In genomic region chr7:126625369-126625768, GRCm38 (mm10) we compare ENCODE assay signal across 8 mouse cellular contexts. TPM values are rescaled to one million over a fixed set of nuclear protein-coding genes. Genes with fewer than 3 reads are reported as not detected.
DNase-seq lines count a peak whose midpoint lies in the region; ATAC-seq and TF ChIP-seq lines count a peak whose summit lies in the region.

No protein-coding gene starts in this region.

- in situ Hi-C loops in ES-E14 (cut with MboI; ENCODE audit: low sequenced_read_pairs in 2 of 2, unreplicated experiment in 2 of 2): no loop called here

- no peaks in the 10 kb centered on the region; the same call in 1 of the 2 replicates for H3K36me3 ChIP-seq in ES-E14 (ENCODE audit: control insufficient read depth, insufficient read depth, low read length, poor library complexity, severe bottlenecking)
- no peaks in the 10 kb centered on the region for H3K36me3 ChIP-seq in intestine, postnatal 0 days (ENCODE audit: control insufficient read depth, insufficient read depth)
- no peaks in the 10 kb centered on the region for H3K36me3 ChIP-seq in midbrain, embryonic 15.5 days (replicated peaks)

- peak overlapping the region; percentile 66; the same call in 1 of the 2 replicates for H3K9ac ChIP-seq in ES-E14 (ENCODE audit: insufficient read depth, low read depth, low read length, poor library complexity, severe bottlenecking)
- no peak overlapping the region for H3K9ac ChIP-seq in intestine, postnatal 0 days (ENCODE audit: low read depth, low read length)
- H3K9ac ChIP-seq in midbrain, embryonic 15.5 days: no peak overlapping the region

- intact Hi-C loops in gastrocnemius, adult 2 months (cut with DNase I): no loop called here
- intact Hi-C loops in left cerebral cortex, postnatal 4 days (cut with DNase I): no loop called here

- ATAC-seq in intestine, postnatal 0 days: peak; percentile 55
- ATAC-seq in megakaryocyte-erythroid progenitor cell, adult 5-6 weeks (replicated peaks; ENCODE audit: low FRiP score, low TSS enrichment, poor library complexity, severe bottlenecking): peak; percentile 39; the same call in 1 of the 2 replicates
- no peak for ATAC-seq in midbrain, embryonic 15.5 days (replicated peaks)

- H3K9me3 ChIP-seq in ES-E14 (ENCODE audit: control insufficient read depth, insufficient read depth, low read depth, low read length): no peaks in the 10 kb centered on the region
- no peaks in the 10 kb centered on the region for H3K9me3 ChIP-seq in intestine, postnatal 0 days (ENCODE audit: control insufficient read depth)
- no peaks in the 10 kb centered on the region for H3K9me3 ChIP-seq in midbrain, embryonic 15.5 days

- peaks cover 8 to 13% of the 10 kb centered on the region in 2 experiments; a peak in 3 of 4 replicates for H3K4me1 ChIP-seq in ES-E14 (ENCODE audit: control insufficient read depth in 2 of 2, insufficient read depth in 2 of 2, low read length in 2 of 2, poor library complexity in 1 of 2)
- H3K4me1 ChIP-seq in intestine, postnatal 0 days (replicated peaks; ENCODE audit: control insufficient read depth, insufficient read depth, low read length): no peaks in the 10 kb centered on the region; the same call in 1 of the 2 replicates
- no peaks in the 10 kb centered on the region for H3K4me1 ChIP-seq in midbrain, embryonic 15.5 days

- no peak for TF ChIP-seq CTCF in gastrocnemius, adult 2 months (IDR thresholded peaks at IDR 0.05)
- no peak for TF ChIP-seq CTCF in intestine, postnatal 0 days (IDR thresholded peaks at IDR 0.05; ENCODE audit: low read depth)

- H3K27me3 ChIP-seq in intestine, postnatal 0 days (replicated peaks; ENCODE audit: control insufficient read depth, insufficient read depth, low read length): no peaks in the 10 kb centered on the region
- H3K27me3 ChIP-seq in midbrain, embryonic 15.5 days (replicated peaks): no peaks in the 10 kb centered on the region

- H3K4me3 ChIP-seq in ES-E14 (ENCODE audit: insufficient read depth in 1 of 2, low read depth in 1 of 2, low read length in 2 of 2, poor library complexity in 1 of 2, severe bottlenecking in 1 of 2): peak overlapping the region; percentile 63 to 71; a peak in 3 of 4 replicates
- H3K4me3 ChIP-seq in gastrocnemius, adult 2 months: peak overlapping the region; percentile 66
- H3K4me3 ChIP-seq in intestine, postnatal 0 days (ENCODE audit: low read depth, low read length): no peak overlapping the region
- no peak overlapping the region for H3K4me3 ChIP-seq in midbrain, embryonic 15.5 days

- WGBS in intestine, postnatal 0 days: 22% methylated on average over 6 of the region's 6 CpGs
- 63% methylated on average over 6 of the region's 6 CpGs for WGBS in midbrain, embryonic 15.5 days

- peak overlapping the region; percentile 32 for H3K4me2 ChIP-seq in intestine, postnatal 0 days (replicated peaks; ENCODE audit: low read depth)
- H3K4me2 ChIP-seq in midbrain, embryonic 15.5 days: no peak overlapping the region

- no peak for DNase-seq in ES-E14 (ENCODE audit: low read depth, low spot score)
- DNase-seq in adrenal gland, adult 18-20 months (ENCODE audit: low spot score in 2 of 2): peak; percentile 35 to 60
- peak; percentile 92 for DNase-seq in gastrocnemius, adult 2 months
- peak; percentile 45 for DNase-seq in left cerebral cortex, postnatal 4 days
- DNase-seq in urinary bladder, postnatal 36 days (ENCODE audit: low spot score in 2 of 2): peak; percentile 65 to 93

- no peak overlapping the region for H3K27ac ChIP-seq in ES-E14 (ENCODE audit: insufficient read depth, low read depth, low read length, poor library complexity, severe bottlenecking)
- H3K27ac ChIP-seq in gastrocnemius, adult 2 months: peak overlapping the region; percentile 85
- H3K27ac ChIP-seq in intestine, postnatal 0 days (ENCODE audit: low read depth, low read length): no peak overlapping the region
- H3K27ac ChIP-seq in midbrain, embryonic 15.5 days: no peak overlapping the region

TF ChIP-seq in ES-E14, 5 proteins besides CTCF, POLR2A, EP300 and RAD21:
- TF ChIP-seq ZC3H11A (IDR thresholded peaks at IDR 0.05; ENCODE audit: borderline replicate concordance, low read depth, low read length) (no peak), ZNF384 (IDR thresholded peaks at IDR 0.05; ENCODE audit: low read depth, low read length) (no peak), HCFC1 (IDR thresholded peaks at IDR 0.05; ENCODE audit: borderline replicate concordance, insufficient read depth, low read length) (no peak), CHD2 (IDR thresholded peaks at IDR 0.05; ENCODE audit: low read depth, low read length) (no peak), MAFK (IDR thresholded peaks at IDR 0.05; ENCODE audit: insufficient read depth, low read depth, low read length) (no peak)
TF ChIP-seq in ES-E14: peak in this region for 0.

RNA-seq across cellular contexts. Expression of gene Nupr1, which starts 5.3 kb away (rescaled TPM):
- 16.4 and 20.4 TPM in 2 replicates for total RNA-seq in ES-E14 (2012; rRNA removed)
- total RNA-seq in adrenal gland, adult 18-20 months (2021): 10 to 100 TPM; 13.6 to 26.7 TPM
- 10 to 100 TPM in 1 of 2 experiments, 1 to 10 TPM in 1; 8.8 to 10.9 TPM for total RNA-seq in gastrocnemius, adult 2 months (2021)
- 28.2 and 30.8 TPM in 2 replicates for polyA plus RNA-seq in intestine, postnatal 0 days (2015; fragmentation: Nextera tagmentation; extraction: Ambion mirVana)
- 1 to 10 TPM; 6.6 to 7.0 TPM for total RNA-seq in left cerebral cortex, postnatal 4 days (2021)
- total RNA-seq in megakaryocyte-erythroid progenitor cell, adult 5-6 weeks (2014; fragmentation: Nextera tagmentation): 6.3 TPM in 1 of 2 replicates, not detected in the other
- 2.7 and 9.9 TPM in 2 replicates for total RNA-seq in megakaryocyte-erythroid progenitor cell, adult 5-6 weeks (2017)
- polyA plus RNA-seq in midbrain, embryonic 15.5 days (2015; fragmentation: Nextera tagmentation; extraction: Ambion mirVana): 11.5 and 13.0 TPM in 2 replicates

RNA-seq across cellular contexts. Expression of gene Sgf29, which starts 23.7 kb away (rescaled TPM):
- 35.8 and 55.3 TPM in 2 replicates for total RNA-seq in ES-E14 (2012; rRNA removed)
- total RNA-seq in adrenal gland, adult 18-20 months (2021): 10 to 100 TPM; 39.6 to 50.1 TPM
- total RNA-seq in gastrocnemius, adult 2 months (2021): 10 to 100 TPM; 30.0 to 34.1 TPM
- polyA plus RNA-seq in intestine, postnatal 0 days (2015; fragmentation: Nextera tagmentation; extraction: Ambion mirVana): 21.7 and 25.8 TPM in 2 replicates
- 10 to 100 TPM; 49.9 to 53.0 TPM for total RNA-seq in left cerebral cortex, postnatal 4 days (2021)
- 100 and 125 TPM in 2 replicates for total RNA-seq in megakaryocyte-erythroid progenitor cell, adult 5-6 weeks (2014; fragmentation: Nextera tagmentation)
- total RNA-seq in megakaryocyte-erythroid progenitor cell, adult 5-6 weeks (2017): 37.4 and 51.0 TPM in 2 replicates
- polyA plus RNA-seq in midbrain, embryonic 15.5 days (2015; fragmentation: Nextera tagmentation; extraction: Ambion mirVana): 62.3 and 72.4 TPM in 2 replicates

RNA-seq across cellular contexts. Expression of gene Il27, which starts 30.6 kb away (rescaled TPM):
- not detected in 2 replicates for total RNA-seq in ES-E14 (2012; rRNA removed)
- total RNA-seq in adrenal gland, adult 18-20 months (2021): under 1 TPM in 1 of 2 experiments, not detected in 1; 0.38 TPM
- total RNA-seq in gastrocnemius, adult 2 months (2021): not detected
- 0.14 TPM in 1 of 2 replicates, not detected in the other for polyA plus RNA-seq in intestine, postnatal 0 days (2015; fragmentation: Nextera tagmentation; extraction: Ambion mirVana)
- total RNA-seq in left cerebral cortex, postnatal 4 days (2021): not detected
- not detected in 2 replicates for total RNA-seq in megakaryocyte-erythroid progenitor cell, adult 5-6 weeks (2014; fragmentation: Nextera tagmentation)
- total RNA-seq in megakaryocyte-erythroid progenitor cell, adult 5-6 weeks (2017): not detected in 2 replicates
- polyA plus RNA-seq in midbrain, embryonic 15.5 days (2015; fragmentation: Nextera tagmentation; extraction: Ambion mirVana): not detected in 2 replicates

RNA-seq across cellular contexts. Expression of gene Cln3, which starts 39.8 kb away (rescaled TPM):
- 35.1 and 61.6 TPM in 2 replicates for total RNA-seq in ES-E14 (2012; rRNA removed)
- 10 to 100 TPM; 34.6 to 35.8 TPM for total RNA-seq in adrenal gland, adult 18-20 months (2021)
- 10 to 100 TPM in 1 of 2 experiments, 1 to 10 TPM in 1; 9.1 to 13.4 TPM for total RNA-seq in gastrocnemius, adult 2 months (2021)
- polyA plus RNA-seq in intestine, postnatal 0 days (2015; fragmentation: Nextera tagmentation; extraction: Ambion mirVana): 62.9 and 66.6 TPM in 2 replicates
- 10 to 100 TPM; 26.5 to 32.0 TPM for total RNA-seq in left cerebral cortex, postnatal 4 days (2021)
- total RNA-seq in megakaryocyte-erythroid progenitor cell, adult 5-6 weeks (2014; fragmentation: Nextera tagmentation): 24.5 and 43.7 TPM in 2 replicates
- 3.8 and 9.8 TPM in 2 replicates for total RNA-seq in megakaryocyte-erythroid progenitor cell, adult 5-6 weeks (2017)
- 34.1 and 35.6 TPM in 2 replicates for polyA plus RNA-seq in midbrain, embryonic 15.5 days (2015; fragmentation: Nextera tagmentation; extraction: Ambion mirVana)

RNA-seq across cellular contexts. Expression of gene Apobr, which starts 40.6 kb away (rescaled TPM):
- total RNA-seq in ES-E14 (2012; rRNA removed): 2.3 and 2.6 TPM in 2 replicates
- total RNA-seq in adrenal gland, adult 18-20 months (2021): 1 to 10 TPM; 2.4 to 3.2 TPM
- total RNA-seq in gastrocnemius, adult 2 months (2021): under 1 TPM; 0.38 to 0.78 TPM
- 0.44 and 0.57 TPM in 2 replicates for polyA plus RNA-seq in intestine, postnatal 0 days (2015; fragmentation: Nextera tagmentation; extraction: Ambion mirVana)
- under 1 TPM; 0.30 to 0.58 TPM for total RNA-seq in left cerebral cortex, postnatal 4 days (2021)
- total RNA-seq in megakaryocyte-erythroid progenitor cell, adult 5-6 weeks (2014; fragmentation: Nextera tagmentation): 0.79 and 2.4 TPM in 2 replicates
- 0.89 and 2.4 TPM in 2 replicates for total RNA-seq in megakaryocyte-erythroid progenitor cell, adult 5-6 weeks (2017)
- 0.32 and 0.38 TPM in 2 replicates for polyA plus RNA-seq in midbrain, embryonic 15.5 days (2015; fragmentation: Nextera tagmentation; extraction: Ambion mirVana)

Comparison
In these comparisons a context has a peak if more than half of its experiments do, and no peak if none do; other contexts are left out.
1. H3K4me3 ChIP-seq: peak in ES-E14 (2 of 2) and gastrocnemius, adult 2 months (single experiment); none in intestine, postnatal 0 days (single experiment) and midbrain, embryonic 15.5 days (single experiment).